Mouse (Mus musculus): Measurements from ENCODE around the gene Elmo3.

DNA sequence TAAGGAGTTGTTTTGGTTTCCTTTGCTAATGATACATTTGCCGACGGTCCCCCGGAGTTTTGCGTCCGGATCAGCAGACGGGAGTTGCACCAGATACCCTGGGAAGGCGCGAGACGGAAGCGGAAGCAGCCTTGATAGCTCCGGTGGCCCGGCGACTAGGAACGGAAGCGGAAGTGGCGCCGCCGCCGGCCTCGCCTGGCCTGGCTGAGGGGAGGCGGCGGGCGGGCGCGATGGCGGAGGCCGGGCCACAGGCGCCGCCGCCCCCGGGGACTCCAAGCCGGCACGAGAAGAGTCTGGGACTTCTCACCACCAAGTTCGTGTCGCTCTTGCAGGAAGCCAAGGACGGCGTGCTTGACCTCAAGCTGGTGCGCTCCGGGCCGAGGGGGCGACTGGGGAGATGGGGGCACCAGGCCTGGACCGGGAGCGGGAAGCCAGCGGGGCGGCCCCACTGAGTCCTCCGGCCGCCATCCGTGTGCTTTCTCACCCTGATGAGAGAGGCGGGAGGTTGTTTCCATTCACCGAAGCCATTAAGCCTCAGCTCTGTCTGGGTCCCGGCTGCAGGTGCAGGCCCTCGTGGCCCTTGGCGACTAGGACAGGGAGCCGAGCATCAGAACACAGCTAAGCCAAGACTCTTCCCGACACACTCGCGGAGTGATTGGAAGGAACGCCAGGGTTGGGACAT, 7.7 kb upstream of the Elmo3 start, which contains the start of gene E2f4:
- TF ChIP-seq POLR2A (IDR thresholded peaks at IDR 0.05; ENCODE audit: borderline replicate concordance, low read depth, low read length): no peak
- no peak for TF ChIP-seq CTCF (IDR thresholded peaks at IDR 0.05; ENCODE audit: low read depth, low read length)

All from bone marrow macrophage, adult 2 months (primary cell).